Mouse (Mus musculus): ENCODE data around the gene Dnah11. TPM values are rescaled to one million over a fixed set of nuclear protein-coding genes. Genes with fewer than 3 reads are reported as not detected.
A peak's percentile ranks its signal among the peaks of the same experiment; 100 is the strongest.

Dnah11 gene
- polyA plus RNA-seq, 1 experiment from 2014 or later, result 0.05 TPM

DNA sequence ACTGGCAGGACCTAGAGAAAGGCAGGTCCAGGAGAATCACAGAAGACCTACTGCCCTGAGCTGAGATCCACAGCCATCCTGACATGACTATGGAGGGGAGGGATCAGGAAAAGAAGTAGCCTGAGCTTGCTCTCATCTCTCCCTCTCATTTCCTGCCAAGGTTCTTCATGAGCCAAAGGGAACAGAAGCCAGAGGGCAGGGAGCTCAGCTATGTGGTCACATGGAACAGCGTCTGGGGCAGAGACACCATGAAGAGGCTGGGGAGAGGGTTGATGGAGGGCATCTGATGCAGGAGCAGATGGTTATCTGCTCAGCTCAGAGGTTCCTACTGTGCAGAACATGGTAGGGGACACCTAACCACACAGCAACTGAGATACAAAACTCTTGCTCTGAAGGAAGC lies 163.9 kb downstream of the Dnah11 start:
- H3K4me2 ChIP-seq (ENCODE audit: low read depth, low read length), result no peak overlapping the region
- no peak overlapping the region for H3K4me3 ChIP-seq (replicated peaks; ENCODE audit: low read length)
- H3K9ac ChIP-seq (ENCODE audit: low read length), result no peak overlapping the region
- no peak for ATAC-seq (ENCODE audit: insufficient read depth, low FRiP score)
- no peaks in the 10 kb centered on the region for H3K4me1 ChIP-seq (ENCODE audit: control insufficient read depth, insufficient read depth, low read length)
- no peaks in the 10 kb centered on the region for H3K9me3 ChIP-seq (replicated peaks; ENCODE audit: control insufficient read depth, low read length)
- WGBS, result 82% methylated on average over 1 of the region's 1 CpGs
- H3K27me3 ChIP-seq (ENCODE audit: control insufficient read depth, insufficient read depth, low read length), result no peaks in the 10 kb centered on the region
- H3K27ac ChIP-seq (ENCODE audit: low read length), result no peak overlapping the region
- H3K36me3 ChIP-seq (ENCODE audit: control insufficient read depth, insufficient read depth, low read length), result no peaks in the 10 kb centered on the region

DNA sequence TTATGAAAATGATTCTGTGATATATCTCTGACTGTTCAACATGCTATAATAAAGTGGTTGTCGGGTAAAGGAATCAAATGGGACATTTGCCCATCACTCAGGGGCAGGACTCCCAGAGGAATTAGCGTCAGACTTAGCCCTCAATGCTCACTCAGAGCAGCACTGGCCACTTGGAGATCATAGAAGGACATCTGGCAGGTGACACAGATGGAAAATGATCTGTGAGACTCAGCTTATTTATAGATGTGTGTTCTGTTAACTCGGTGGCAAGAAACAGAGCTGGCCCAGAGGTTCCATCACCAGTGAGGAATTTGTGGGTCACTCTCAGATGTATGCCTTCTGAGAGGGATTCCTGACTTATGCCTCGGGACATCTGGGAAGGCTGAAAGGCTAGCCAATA lies 173.1 kb downstream of the Dnah11 start:
- Histone ChIP-seq H3K9ac (ENCODE audit: low read length) (no peak overlapping the region), H3K27ac (ENCODE audit: low read length) (no peak overlapping the region), H3K4me1 (ENCODE audit: control insufficient read depth, insufficient read depth, low read length) (no peaks in the 10 kb centered on the region), H3K36me3 (ENCODE audit: control insufficient read depth, insufficient read depth, low read length) (no peaks in the 10 kb centered on the region), H3K27me3 (ENCODE audit: control insufficient read depth, insufficient read depth, low read length) (no peaks in the 10 kb centered on the region), H3K4me3 (replicated peaks; ENCODE audit: low read length) (no peak overlapping the region), H3K9me3 (replicated peaks; ENCODE audit: control insufficient read depth, low read length) (no peaks in the 10 kb centered on the region), H3K4me2 (ENCODE audit: low read depth, low read length) (no peak overlapping the region)
- WGBS, result 65% methylated on average over 4 of the region's 4 CpGs
- no peak for ATAC-seq (ENCODE audit: insufficient read depth, low FRiP score)

DNA sequence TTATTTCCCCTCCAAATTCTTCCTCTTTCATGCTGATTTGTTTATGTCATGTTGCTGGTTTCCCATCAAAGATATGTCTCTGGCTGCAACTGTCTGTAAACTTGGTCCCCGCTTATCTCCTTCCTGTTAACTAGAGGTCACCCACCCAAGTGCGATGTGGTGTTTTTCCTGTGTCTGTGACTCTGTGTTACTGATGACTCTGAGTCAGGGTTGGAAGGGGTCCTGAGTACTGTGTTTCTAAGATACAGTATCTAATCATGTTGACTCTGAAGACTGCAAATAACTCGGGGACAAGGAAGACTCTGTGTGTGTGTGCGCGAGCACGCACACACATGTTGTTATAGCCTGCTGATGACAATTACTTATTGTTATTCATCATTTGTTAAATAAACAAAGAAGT lies 179.9 kb downstream of the Dnah11 start:
- Histone ChIP-seq H3K4me2 (ENCODE audit: low read depth, low read length) (no peak overlapping the region), H3K27ac (ENCODE audit: low read length) (no peak overlapping the region), H3K4me1 (ENCODE audit: control insufficient read depth, insufficient read depth, low read length) (no peaks in the 10 kb centered on the region), H3K27me3 (ENCODE audit: control insufficient read depth, insufficient read depth, low read length) (no peaks in the 10 kb centered on the region), H3K9me3 (replicated peaks; ENCODE audit: control insufficient read depth, low read length) (no peaks in the 10 kb centered on the region), H3K4me3 (replicated peaks; ENCODE audit: low read length) (no peak overlapping the region), H3K36me3 (ENCODE audit: control insufficient read depth, insufficient read depth, low read length) (no peaks in the 10 kb centered on the region), H3K9ac (ENCODE audit: low read length) (no peak overlapping the region)
- ATAC-seq (ENCODE audit: insufficient read depth, low FRiP score), result no peak
- 54% methylated on average over 6 of the region's 6 CpGs for WGBS

DNA sequence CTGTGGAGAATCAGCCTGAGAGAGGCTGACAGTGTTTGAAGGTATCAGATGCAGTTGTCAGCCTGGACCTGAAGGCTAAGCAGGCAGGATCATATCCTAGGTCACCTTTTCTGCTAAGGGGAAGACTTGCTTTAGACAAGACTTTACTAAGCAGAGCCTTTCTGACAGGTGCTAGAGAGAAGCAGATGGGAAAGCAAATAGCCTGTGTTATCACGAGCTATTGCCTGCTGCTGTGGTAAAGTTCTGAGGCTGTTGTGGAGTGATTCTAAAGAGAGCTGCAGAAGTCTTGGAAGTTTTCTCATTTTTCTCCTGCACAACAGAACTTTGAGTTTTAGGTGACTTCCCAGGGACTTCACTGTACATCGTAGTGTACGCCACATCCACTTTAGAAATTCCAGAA lies 185.0 kb downstream of the Dnah11 start:
- no peaks in the 10 kb centered on the region for H3K36me3 ChIP-seq (ENCODE audit: control insufficient read depth, insufficient read depth, low read length)
- ATAC-seq (ENCODE audit: insufficient read depth, low FRiP score), result no peak
- no peak overlapping the region for H3K27ac ChIP-seq (ENCODE audit: low read length)
- no peak overlapping the region for H3K4me2 ChIP-seq (ENCODE audit: low read depth, low read length)
- no peaks in the 10 kb centered on the region for H3K9me3 ChIP-seq (replicated peaks; ENCODE audit: control insufficient read depth, low read length)
- no peaks in the 10 kb centered on the region for H3K4me1 ChIP-seq (ENCODE audit: control insufficient read depth, insufficient read depth, low read length)
- H3K9ac ChIP-seq (ENCODE audit: low read length), result no peak overlapping the region
- H3K27me3 ChIP-seq (ENCODE audit: control insufficient read depth, insufficient read depth, low read length), result no peaks in the 10 kb centered on the region
- H3K4me3 ChIP-seq (replicated peaks; ENCODE audit: low read length), result no peak overlapping the region
- WGBS, result 80% methylated on average over 3 of the region's 3 CpGs

DNA sequence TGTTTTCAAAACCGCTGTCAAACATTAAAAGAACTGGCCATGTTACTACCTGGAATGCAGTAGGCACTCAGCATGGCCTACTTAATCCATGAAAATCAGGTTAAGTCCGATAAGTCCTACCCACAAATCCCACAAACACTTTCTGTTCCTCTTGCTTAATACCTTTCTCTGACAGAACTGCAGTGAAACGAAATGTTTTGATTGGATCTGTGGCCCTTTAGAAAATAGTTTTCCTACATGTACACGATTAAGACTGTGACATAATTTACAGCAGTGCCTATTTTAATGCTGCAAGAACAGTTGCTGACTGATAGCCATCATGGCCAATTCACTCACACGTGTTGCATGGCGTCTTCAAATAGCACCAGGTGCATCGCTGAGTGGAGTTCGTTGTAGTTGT lies 186.9 kb downstream of the Dnah11 start:
- Histone ChIP-seq H3K4me3 (replicated peaks; ENCODE audit: low read length) (no peak overlapping the region), H3K4me2 (ENCODE audit: low read depth, low read length) (no peak overlapping the region), H3K9ac (ENCODE audit: low read length) (no peak overlapping the region), H3K9me3 (replicated peaks; ENCODE audit: control insufficient read depth, low read length) (no peaks in the 10 kb centered on the region), H3K27me3 (ENCODE audit: control insufficient read depth, insufficient read depth, low read length) (no peaks in the 10 kb centered on the region), H3K27ac (ENCODE audit: low read length) (no peak overlapping the region), H3K36me3 (ENCODE audit: control insufficient read depth, insufficient read depth, low read length) (no peaks in the 10 kb centered on the region), H3K4me1 (ENCODE audit: control insufficient read depth, insufficient read depth, low read length) (no peaks in the 10 kb centered on the region)
- WGBS, result 84% methylated on average over 8 of the region's 8 CpGs
- no peak for ATAC-seq (ENCODE audit: insufficient read depth, low FRiP score)

DNA sequence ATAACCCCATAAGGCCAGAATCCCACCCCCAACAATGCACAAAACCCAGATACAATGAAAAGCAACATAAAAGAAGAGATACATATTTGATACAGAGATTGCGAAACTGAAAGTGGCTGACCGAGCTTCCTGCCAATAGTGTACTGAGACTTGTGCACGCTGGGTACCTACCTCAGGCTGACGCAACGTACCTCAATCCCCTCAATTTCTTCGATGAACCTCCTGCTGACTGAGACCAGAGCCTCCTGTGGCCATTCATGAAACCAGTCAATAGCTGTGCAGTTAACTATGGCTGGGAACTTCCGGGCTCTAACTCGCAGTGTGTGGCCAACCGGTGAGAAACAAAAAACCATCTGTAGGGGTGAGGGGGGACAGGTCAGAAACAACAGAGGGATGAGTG lies 203.9 kb downstream of the Dnah11 start:
- Histone ChIP-seq H3K4me3 (replicated peaks; ENCODE audit: low read length) (no peak overlapping the region), H3K9me3 (replicated peaks; ENCODE audit: control insufficient read depth, low read length) (no peaks in the 10 kb centered on the region), H3K4me2 (ENCODE audit: low read depth, low read length) (no peak overlapping the region), H3K9ac (ENCODE audit: low read length) (no peak overlapping the region), H3K27ac (ENCODE audit: low read length) (no peak overlapping the region), H3K36me3 (ENCODE audit: control insufficient read depth, insufficient read depth, low read length) (no peaks in the 10 kb centered on the region), H3K27me3 (ENCODE audit: control insufficient read depth, insufficient read depth, low read length) (no peaks in the 10 kb centered on the region; the same call in 1 of the 2 replicates), H3K4me1 (ENCODE audit: control insufficient read depth, insufficient read depth, low read length) (no peaks in the 10 kb centered on the region)
- 84% methylated on average over 9 of the region's 9 CpGs for WGBS
- no peak for ATAC-seq (ENCODE audit: insufficient read depth, low FRiP score)

DNA sequence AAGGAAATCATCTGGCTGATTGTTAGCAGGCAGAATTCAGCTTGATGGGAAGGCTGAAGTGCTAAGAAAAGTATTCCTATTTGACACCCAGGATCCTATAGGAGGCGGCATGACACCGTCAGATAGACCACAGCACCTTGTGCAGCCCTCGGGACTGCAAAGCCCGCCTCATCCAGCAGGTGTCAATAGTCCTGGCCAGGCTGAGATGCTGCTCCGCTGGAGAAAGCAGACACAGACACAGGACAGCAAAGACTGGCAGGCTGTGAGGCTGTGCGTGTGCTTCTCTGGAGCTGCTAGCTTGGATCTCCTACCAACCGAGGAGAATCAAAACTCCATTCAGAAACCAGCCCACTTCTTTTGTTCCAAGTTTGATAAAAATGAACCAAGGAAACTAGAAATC lies 205.3 kb downstream of the Dnah11 start:
- no peaks in the 10 kb centered on the region; the same call in 1 of the 2 replicates for H3K27me3 ChIP-seq (ENCODE audit: control insufficient read depth, insufficient read depth, low read length)
- no peak overlapping the region for H3K9ac ChIP-seq (ENCODE audit: low read length)
- 4% methylated on average over 7 of the region's 7 CpGs for WGBS
- no peak overlapping the region for H3K27ac ChIP-seq (ENCODE audit: low read length)
- H3K4me1 ChIP-seq (ENCODE audit: control insufficient read depth, insufficient read depth, low read length), result peaks cover 6% of the 10 kb centered on the region; the same call in 1 of the 2 replicates
- no peak overlapping the region for H3K4me3 ChIP-seq (replicated peaks; ENCODE audit: low read length)
- H3K4me2 ChIP-seq (ENCODE audit: low read depth, low read length), result no peak overlapping the region
- ATAC-seq (ENCODE audit: insufficient read depth, low FRiP score), result peak; percentile 90
- no peaks in the 10 kb centered on the region for H3K9me3 ChIP-seq (replicated peaks; ENCODE audit: control insufficient read depth, low read length)
- H3K36me3 ChIP-seq (ENCODE audit: control insufficient read depth, insufficient read depth, low read length), result no peaks in the 10 kb centered on the region

DNA sequence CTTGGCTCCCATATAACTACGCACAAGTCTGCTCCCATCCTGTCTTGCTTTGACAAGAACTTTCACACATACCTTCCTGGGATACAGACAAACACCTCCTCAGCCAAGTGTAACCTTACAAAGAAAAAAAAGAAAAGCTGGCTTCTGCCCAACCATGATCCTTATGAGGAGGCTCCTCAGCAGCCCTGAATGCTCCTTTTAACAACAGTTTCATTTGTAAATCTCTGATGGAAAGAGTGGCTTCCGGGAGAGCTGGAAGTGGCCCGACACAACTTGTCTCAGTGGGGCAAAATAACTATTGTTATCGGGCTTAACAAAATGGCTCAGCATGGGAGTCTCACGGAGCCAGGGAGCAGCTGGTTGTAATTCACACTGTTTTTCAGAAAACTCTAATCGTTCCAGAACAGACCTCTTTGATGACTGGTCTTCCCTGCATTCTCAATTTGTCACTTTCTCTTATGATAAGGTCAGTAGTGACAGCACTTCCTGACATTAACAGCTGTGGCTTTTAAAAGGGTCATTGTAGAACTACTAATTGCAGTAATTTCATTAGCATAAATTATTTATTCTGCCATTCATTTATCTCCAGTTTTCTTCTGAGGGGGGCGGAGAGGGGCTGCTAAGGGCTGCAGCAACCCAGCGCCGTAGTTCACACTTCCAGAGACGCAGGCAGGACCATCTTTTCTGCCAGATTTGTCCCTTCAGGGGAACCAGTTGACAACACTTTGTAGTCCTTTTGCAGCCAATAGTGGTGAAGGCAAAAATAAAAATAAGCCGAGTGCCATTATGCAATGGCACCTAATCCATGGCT lies 209.6 kb downstream of the Dnah11 start:
- Histone ChIP-seq H3K9me3 (replicated peaks; ENCODE audit: control insufficient read depth, low read length) (no peaks in the 10 kb centered on the region), H3K9ac (ENCODE audit: low read length) (no peak overlapping the region), H3K4me2 (ENCODE audit: low read depth, low read length) (peak overlapping the region; percentile 26), H3K4me1 (ENCODE audit: control insufficient read depth, insufficient read depth, low read length) (peaks cover 6% of the 10 kb centered on the region; the same call in 1 of the 2 replicates), H3K27ac (ENCODE audit: low read length) (no peak overlapping the region), H3K4me3 (replicated peaks; ENCODE audit: low read length) (0 out of 2 replicates have a peak overlapping the region, but pooled peaks have one; percentile 4), H3K36me3 (ENCODE audit: control insufficient read depth, insufficient read depth, low read length) (no peaks in the 10 kb centered on the region), H3K27me3 (ENCODE audit: control insufficient read depth, insufficient read depth, low read length) (no peaks in the 10 kb centered on the region; the same call in 1 of the 2 replicates)
- no peak for ATAC-seq (ENCODE audit: insufficient read depth, low FRiP score)
- 17% methylated on average over 11 of the region's 11 CpGs for WGBS

DNA sequence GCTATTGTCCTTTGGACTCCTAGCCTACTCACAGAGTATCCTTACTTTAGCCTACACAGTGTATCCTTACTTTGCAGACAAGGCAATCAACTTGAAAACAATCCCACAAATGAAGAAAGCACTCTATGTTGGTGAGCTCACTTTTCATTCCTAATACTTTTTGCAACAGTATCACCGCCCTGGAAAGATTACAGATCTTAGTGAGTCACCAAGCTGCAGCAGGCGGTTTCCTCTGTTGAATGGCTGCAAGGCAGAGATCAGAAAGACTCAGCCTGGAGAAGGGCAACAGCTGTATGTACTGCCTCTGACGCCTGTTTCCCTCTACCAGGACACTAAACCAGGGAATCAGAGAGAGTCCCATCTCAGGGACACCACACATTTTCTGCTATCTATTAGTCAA lies 218.5 kb downstream of the Dnah11 start:
- WGBS, result 47% methylated on average over 3 of the region's 3 CpGs
- H3K27ac ChIP-seq (ENCODE audit: low read length), result no peak overlapping the region
- no peaks in the 10 kb centered on the region for H3K9me3 ChIP-seq (replicated peaks; ENCODE audit: control insufficient read depth, low read length)
- no peak overlapping the region for H3K9ac ChIP-seq (ENCODE audit: low read length)
- H3K4me1 ChIP-seq (ENCODE audit: control insufficient read depth, insufficient read depth, low read length), result no peaks in the 10 kb centered on the region
- no peaks in the 10 kb centered on the region for H3K36me3 ChIP-seq (ENCODE audit: control insufficient read depth, insufficient read depth, low read length)
- no peak overlapping the region for H3K4me3 ChIP-seq (replicated peaks; ENCODE audit: low read length)
- no peak for ATAC-seq (ENCODE audit: insufficient read depth, low FRiP score)
- no peak overlapping the region for H3K4me2 ChIP-seq (ENCODE audit: low read depth, low read length)
- no peaks in the 10 kb centered on the region for H3K27me3 ChIP-seq (ENCODE audit: control insufficient read depth, insufficient read depth, low read length)

Measured in stomach, embryonic 16.5 days (tissue).